Comparison of ENCODE assay signal across 7 mouse cellular contexts in genomic region chr6:134641738-134642446, GRCm38 (mm10). TPM values are rescaled to one million over a fixed set of nuclear protein-coding genes. Genes with fewer than 3 reads are reported as not detected.
A peak's percentile ranks its signal among the peaks of the same experiment; 100 is the strongest.
DNase-seq lines count a peak whose midpoint lies in the region; ATAC-seq and TF ChIP-seq lines count a peak whose summit lies in the region.

No protein-coding gene starts in this region.

- H3K4me3 ChIP-seq in E14TG2a.4 (replicated peaks; ENCODE audit: low read length), result peak overlapping the region; percentile 97
- peak overlapping the region; percentile 78 for H3K4me3 ChIP-seq in hindbrain, embryonic 11.5 days (ENCODE audit: low read depth, low read length)

- H3K9me3 ChIP-seq in E14TG2a.4 (ENCODE audit: low read length), result no peaks in the 10 kb centered on the region
- H3K9me3 ChIP-seq in hindbrain, embryonic 11.5 days (ENCODE audit: control insufficient read depth, low read length), result no peaks in the 10 kb centered on the region

- peaks cover 19% of the 10 kb centered on the region for H3K36me3 ChIP-seq in E14TG2a.4 (ENCODE audit: insufficient read depth, low read length)
- no peaks in the 10 kb centered on the region for H3K36me3 ChIP-seq in hindbrain, embryonic 11.5 days (ENCODE audit: control insufficient read depth, insufficient read depth, low read length)

- peaks cover 18% of the 10 kb centered on the region for H3K4me1 ChIP-seq in E14TG2a.4 (replicated peaks; ENCODE audit: low read depth, low read length)
- H3K4me1 ChIP-seq in hindbrain, embryonic 11.5 days (replicated peaks; ENCODE audit: control insufficient read depth, insufficient read depth, low read length), result no peaks in the 10 kb centered on the region

- peak overlapping the region; percentile 74 for H3K9ac ChIP-seq in hindbrain, embryonic 11.5 days (ENCODE audit: low read depth, low read length)

- ATAC-seq in hindbrain, embryonic 11.5 days (ENCODE audit: low FRiP score), result no peak
- no peak for ATAC-seq in inflammation-experienced regulatory T-cells, adult 6 months

- TF ChIP-seq CTCF in E14TG2a.4 (conservative IDR thresholded peaks at IDR 0.05; ENCODE audit: low read length), result no peak

- peak; percentile 8 for DNase-seq in Muller cell, postnatal 12 days (ENCODE audit: inconsistent ontology term)
- DNase-seq in hindbrain, embryonic 11.5 days (ENCODE audit: low spot score), result no peak
- peak; percentile 70 for DNase-seq in lung, postnatal 36 days
- no peak for DNase-seq in cerebellum, postnatal 14 days
- no peak for DNase-seq in right cerebral cortex, adult 18-20 months

- no peaks in the 10 kb centered on the region for H3K27me3 ChIP-seq in E14TG2a.4 (ENCODE audit: insufficient read depth, low read length)
- no peaks in the 10 kb centered on the region for H3K27me3 ChIP-seq in hindbrain, embryonic 11.5 days (ENCODE audit: control insufficient read depth, insufficient read depth, low read length)

- 86% methylated on average over 9 of the region's 9 CpGs for WGBS in hindbrain, embryonic 11.5 days

- no peak overlapping the region for H3K27ac ChIP-seq in hindbrain, embryonic 11.5 days (ENCODE audit: low read depth, low read length)

- peak overlapping the region; percentile 72 for H3K4me2 ChIP-seq in hindbrain, embryonic 11.5 days (replicated peaks; ENCODE audit: low read depth, low read length)

RNA-seq across cellular contexts. Expression of gene Borcs5, which starts 2.6 kb away (rescaled TPM):
- 33.2 and 37.4 TPM in 2 replicates for polyA plus RNA-seq in hindbrain, embryonic 11.5 days (2014; fragmentation: Nextera tagmentation; extraction: Ambion mirVana)
- 10 to 100 TPM; 11.7 to 19.3 (median 12.6) TPM for polyA plus RNA-seq in inflammation-experienced regulatory T-cells, adult 6 months (2017; shearing (Covaris generic))

RNA-seq across cellular contexts. Expression of gene Mansc1, which starts 9.6 kb away (rescaled TPM):
- 0.66 and 0.93 TPM in 2 replicates for polyA plus RNA-seq in hindbrain, embryonic 11.5 days (2014; fragmentation: Nextera tagmentation; extraction: Ambion mirVana)
- polyA plus RNA-seq in inflammation-experienced regulatory T-cells, adult 6 months (2017; shearing (Covaris generic)), result 10 to 100 TPM in 2 of 3 experiments, 1 to 10 TPM in 1; 5.9 to 12.1 (median 10.6) TPM

Comparison
In these comparisons a context has a peak if more than half of its experiments do, and no peak if none do; other contexts are left out.
1. DNase-seq: peak in Muller cell, postnatal 12 days (single experiment) and lung, postnatal 36 days (single experiment); none in hindbrain, embryonic 11.5 days (single experiment), cerebellum, postnatal 14 days (0 of 2) and right cerebral cortex, adult 18-20 months (single experiment).